Mouse (Mus musculus): ENCODE results near the gene Jak2. TPM values are rescaled to one million over a fixed set of nuclear protein-coding genes. Genes with fewer than 3 reads are reported as not detected.

Jak2 gene
- polyA plus RNA-seq, 1 experiment: 17.9 TPM

- Histone ChIP-seq H3K27me3 (ENCODE audit: control insufficient read depth, insufficient read depth, low read length) (no peaks in the 10 kb centered on the region), H3K4me1 (ENCODE audit: control insufficient read depth, insufficient read depth, low read length) (no peaks in the 10 kb centered on the region), H3K27ac (ENCODE audit: insufficient read depth, low read length) (no peak overlapping the region), H3K4me3 (replicated peaks; ENCODE audit: insufficient read depth, low read depth, low read length) (no peak overlapping the region)
- 90% methylated on average over 14 of the region's 14 CpGs for WGBS
- DNase-seq: no peak
- TF ChIP-seq CTCF (IDR thresholded peaks at IDR 0.05; ENCODE audit: borderline replicate concordance, insufficient read depth, low read depth, low read length) (no peak), POLR2A (IDR thresholded peaks at IDR 0.05; ENCODE audit: borderline replicate concordance, insufficient read depth, low read length) (no peak)
These were observed 39.9 kb downstream of the Jak2 start for GRCm38 (mm10) chr19:29291532-29291931.

GRCm38 (mm10) chr19:29292546-29292945, 40.9 kb downstream of the Jak2 start:
- Histone ChIP-seq H3K27ac (ENCODE audit: insufficient read depth, low read length) (no peak overlapping the region), H3K4me3 (replicated peaks; ENCODE audit: insufficient read depth, low read depth, low read length) (no peak overlapping the region), H3K4me1 (ENCODE audit: control insufficient read depth, insufficient read depth, low read length) (no peaks in the 10 kb centered on the region), H3K27me3 (ENCODE audit: control insufficient read depth, insufficient read depth, low read length) (no peaks in the 10 kb centered on the region)
- 78% methylated on average over 4 of the region's 4 CpGs for WGBS
- TF ChIP-seq POLR2A (IDR thresholded peaks at IDR 0.05; ENCODE audit: borderline replicate concordance, insufficient read depth, low read length): no peak
- no peak for DNase-seq

- Histone ChIP-seq H3K4me3 (replicated peaks; ENCODE audit: insufficient read depth, low read depth, low read length) (no peak overlapping the region), H3K27me3 (ENCODE audit: control insufficient read depth, insufficient read depth, low read length) (no peaks in the 10 kb centered on the region), H3K27ac (ENCODE audit: insufficient read depth, low read length) (no peak overlapping the region), H3K4me1 (ENCODE audit: control insufficient read depth, insufficient read depth, low read length) (no peaks in the 10 kb centered on the region)
- 75% methylated on average over 2 of the region's 2 CpGs for WGBS
- no peak for DNase-seq
- TF ChIP-seq POLR2A (IDR thresholded peaks at IDR 0.05; ENCODE audit: borderline replicate concordance, insufficient read depth, low read length): no peak
- TF ChIP-seq CTCF (IDR thresholded peaks at IDR 0.05; ENCODE audit: borderline replicate concordance, insufficient read depth, low read depth, low read length): no peak
These were observed 43.1 kb downstream of the Jak2 start for GRCm38 (mm10) chr19:29294756-29295155.

DNA sequence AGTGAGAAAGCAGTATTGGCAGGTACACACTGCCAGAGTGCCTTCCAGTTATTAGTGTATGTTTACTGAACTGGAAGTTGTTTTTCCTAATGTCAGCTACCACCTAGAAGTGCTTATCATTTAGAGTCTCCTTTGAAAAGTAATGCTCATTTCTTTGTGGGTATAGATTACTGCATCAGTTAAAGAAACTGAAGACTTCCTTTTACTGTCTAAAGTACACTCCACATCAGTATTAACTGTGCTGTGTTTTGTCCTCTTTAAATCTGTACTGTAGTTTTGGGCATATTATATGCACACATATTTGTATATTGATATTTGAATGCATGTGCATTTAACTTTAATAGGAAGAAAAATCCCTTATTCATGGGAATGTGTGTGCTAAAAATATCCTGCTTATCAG, 44.5 kb downstream of the Jak2 start:
- DNase-seq: no peak
- TF ChIP-seq POLR2A (IDR thresholded peaks at IDR 0.05; ENCODE audit: borderline replicate concordance, insufficient read depth, low read length) (no peak), CTCF (IDR thresholded peaks at IDR 0.05; ENCODE audit: borderline replicate concordance, insufficient read depth, low read depth, low read length) (no peak)
- Histone ChIP-seq H3K4me1 (ENCODE audit: control insufficient read depth, insufficient read depth, low read length) (no peaks in the 10 kb centered on the region), H3K27me3 (ENCODE audit: control insufficient read depth, insufficient read depth, low read length) (no peaks in the 10 kb centered on the region), H3K27ac (ENCODE audit: insufficient read depth, low read length) (no peak overlapping the region), H3K4me3 (replicated peaks; ENCODE audit: insufficient read depth, low read depth, low read length) (no peak overlapping the region)

- H3K4me3 ChIP-seq (replicated peaks; ENCODE audit: insufficient read depth, low read depth, low read length): no peak overlapping the region
- H3K4me1 ChIP-seq (ENCODE audit: control insufficient read depth, insufficient read depth, low read length): no peaks in the 10 kb centered on the region
- no peak for DNase-seq
- H3K27me3 ChIP-seq (ENCODE audit: control insufficient read depth, insufficient read depth, low read length): no peaks in the 10 kb centered on the region
- 100% methylated on average over 1 of the region's 1 CpGs for WGBS
- TF ChIP-seq POLR2A (IDR thresholded peaks at IDR 0.05; ENCODE audit: borderline replicate concordance, insufficient read depth, low read length): no peak
- TF ChIP-seq CTCF (IDR thresholded peaks at IDR 0.05; ENCODE audit: borderline replicate concordance, insufficient read depth, low read depth, low read length): no peak
- H3K27ac ChIP-seq (ENCODE audit: insufficient read depth, low read length): no peak overlapping the region
These were observed 45.7 kb downstream of the Jak2 start for GRCm38 (mm10) chr19:29297366-29297765.

DNA sequence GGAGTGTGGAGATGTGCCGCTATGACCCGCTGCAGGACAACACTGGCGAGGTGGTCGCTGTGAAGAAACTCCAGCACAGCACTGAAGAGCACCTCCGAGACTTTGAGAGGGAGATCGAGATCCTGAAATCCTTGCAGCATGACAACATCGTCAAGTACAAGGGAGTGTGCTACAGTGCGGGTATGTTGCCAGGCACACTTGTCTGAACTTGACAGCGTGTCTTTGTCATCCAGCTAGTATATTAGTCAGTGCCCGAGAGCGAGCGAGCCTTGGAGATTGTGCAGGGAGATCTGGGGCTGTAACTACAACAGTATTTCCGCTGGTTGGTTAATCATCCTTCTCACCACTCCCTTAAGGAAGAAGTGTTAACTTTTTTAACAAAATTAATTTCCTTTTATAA, 49.3 kb downstream of the Jak2 start:
- 75% methylated on average over 13 of the region's 13 CpGs for WGBS
- Histone ChIP-seq H3K27ac (ENCODE audit: insufficient read depth, low read length) (no peak overlapping the region), H3K4me3 (replicated peaks; ENCODE audit: insufficient read depth, low read depth, low read length) (no peak overlapping the region), H3K27me3 (ENCODE audit: control insufficient read depth, insufficient read depth, low read length) (no peaks in the 10 kb centered on the region), H3K4me1 (ENCODE audit: control insufficient read depth, insufficient read depth, low read length) (no peaks in the 10 kb centered on the region)
- TF ChIP-seq CTCF (IDR thresholded peaks at IDR 0.05; ENCODE audit: borderline replicate concordance, insufficient read depth, low read depth, low read length) (no peak), POLR2A (IDR thresholded peaks at IDR 0.05; ENCODE audit: borderline replicate concordance, insufficient read depth, low read length) (no peak)
- no peak for DNase-seq

DNA sequence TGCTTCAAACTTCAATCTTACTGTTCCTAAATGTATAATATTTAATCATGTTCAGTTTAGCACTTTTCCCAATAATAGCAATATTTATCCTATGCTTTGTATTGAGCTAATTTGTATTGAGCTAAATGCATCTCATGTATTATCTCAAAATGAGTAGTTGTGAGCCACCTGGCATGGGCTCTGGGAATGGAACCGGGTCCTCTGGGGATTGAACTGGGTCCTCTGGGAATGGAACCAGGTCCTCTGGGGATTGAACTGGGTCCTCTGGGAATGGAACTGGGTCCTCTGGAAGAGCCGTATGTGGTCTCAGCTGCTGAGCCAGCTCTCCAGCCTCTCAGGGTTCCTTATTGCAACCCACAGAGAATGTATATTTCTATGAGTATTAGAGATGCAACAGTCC, 50.5 kb downstream of the Jak2 start:
- no peak overlapping the region for H3K27ac ChIP-seq (ENCODE audit: insufficient read depth, low read length)
- TF ChIP-seq CTCF (IDR thresholded peaks at IDR 0.05; ENCODE audit: borderline replicate concordance, insufficient read depth, low read depth, low read length) (no peak), POLR2A (IDR thresholded peaks at IDR 0.05; ENCODE audit: borderline replicate concordance, insufficient read depth, low read length) (no peak)
- no peak for DNase-seq
- no peaks in the 10 kb centered on the region for H3K27me3 ChIP-seq (ENCODE audit: control insufficient read depth, insufficient read depth, low read length)
- WGBS: 80% methylated on average over 2 of the region's 2 CpGs
- H3K4me3 ChIP-seq (replicated peaks; ENCODE audit: insufficient read depth, low read depth, low read length): no peak overlapping the region
- no peaks in the 10 kb centered on the region for H3K4me1 ChIP-seq (ENCODE audit: control insufficient read depth, insufficient read depth, low read length)

DNA sequence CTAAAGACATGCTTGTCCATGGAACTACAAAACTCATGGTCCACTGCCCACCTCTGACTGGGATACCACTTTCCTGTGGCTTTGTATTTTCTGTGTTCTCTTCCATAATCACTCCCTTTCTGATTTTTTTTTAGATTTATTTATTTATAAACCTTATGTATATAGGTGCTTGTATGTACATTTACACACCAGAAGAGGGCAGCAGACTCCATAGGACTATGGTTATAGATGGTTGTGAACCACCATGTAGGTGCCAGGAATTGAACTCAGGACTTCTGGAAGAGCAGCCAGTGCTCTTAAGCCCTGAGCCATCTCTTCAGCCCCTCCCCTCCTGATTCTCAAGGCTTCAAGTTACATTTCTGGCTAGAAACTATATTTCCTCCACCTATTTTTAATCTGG, 57.2 kb downstream of the Jak2 start:
- no peak for DNase-seq
- Histone ChIP-seq H3K4me1 (ENCODE audit: control insufficient read depth, insufficient read depth, low read length) (no peaks in the 10 kb centered on the region), H3K27me3 (ENCODE audit: control insufficient read depth, insufficient read depth, low read length) (no peaks in the 10 kb centered on the region), H3K4me3 (replicated peaks; ENCODE audit: insufficient read depth, low read depth, low read length) (no peak overlapping the region), H3K27ac (ENCODE audit: insufficient read depth, low read length) (no peak overlapping the region)
- TF ChIP-seq CTCF (IDR thresholded peaks at IDR 0.05; ENCODE audit: borderline replicate concordance, insufficient read depth, low read depth, low read length) (no peak), POLR2A (IDR thresholded peaks at IDR 0.05; ENCODE audit: borderline replicate concordance, insufficient read depth, low read length) (no peak)

- H3K27ac ChIP-seq (ENCODE audit: insufficient read depth, low read length): no peak overlapping the region
- H3K4me1 ChIP-seq (ENCODE audit: control insufficient read depth, insufficient read depth, low read length): no peaks in the 10 kb centered on the region
- no peak for DNase-seq
- H3K4me3 ChIP-seq (replicated peaks; ENCODE audit: insufficient read depth, low read depth, low read length): no peak overlapping the region
- TF ChIP-seq CTCF (IDR thresholded peaks at IDR 0.05; ENCODE audit: borderline replicate concordance, insufficient read depth, low read depth, low read length) (no peak), POLR2A (IDR thresholded peaks at IDR 0.05; ENCODE audit: borderline replicate concordance, insufficient read depth, low read length) (no peak)
- WGBS: 86% methylated on average over 8 of the region's 8 CpGs
- no peaks in the 10 kb centered on the region for H3K27me3 ChIP-seq (ENCODE audit: control insufficient read depth, insufficient read depth, low read length)
These were observed 60.2 kb downstream of the Jak2 start for GRCm38 (mm10) chr19:29311791-29312190.

All from cerebellum, adult 2 months (tissue).